Mouse (Mus musculus): ENCODE results near the gene Zfp46. TPM values are rescaled to one million over a fixed set of nuclear protein-coding genes. Genes with fewer than 3 reads are reported as not detected.

Gene Zfp46
- total and polyA plus RNA-seq, 2 experiments from 2014 or later: 31.0 to 73.1 TPM

GRCm38 (mm10) chr4:136283783-136284182 lies 700 bp upstream of the Zfp46 start:
- no peak overlapping the region for H3K4me3 ChIP-seq (ENCODE audit: low read depth, low read length)
- no peak for TF ChIP-seq CTCF (IDR thresholded peaks at IDR 0.05; ENCODE audit: low read depth)
- ATAC-seq (peak; percentile 50), DNase-seq (peak; percentile 76)
- H3K9me3 ChIP-seq (ENCODE audit: low read length): no peaks in the 10 kb centered on the region
- 0% methylated on average over 2 of the region's 2 CpGs for WGBS
- peak overlapping the region; percentile 99 for H3K27ac ChIP-seq (ENCODE audit: low read depth, low read length)
- H3K27me3 ChIP-seq (ENCODE audit: insufficient read depth, low read length): no peaks in the 10 kb centered on the region
- peak overlapping the region; percentile 74; the same call in 1 of the 2 replicates for H3K9ac ChIP-seq
- H3K4me2 ChIP-seq (ENCODE audit: low read depth): peak overlapping the region; percentile 67
- H3K4me1 ChIP-seq (ENCODE audit: insufficient read depth): peaks cover 24% of the 10 kb centered on the region
- peaks cover 14% of the 10 kb centered on the region; the same call in 1 of the 2 replicates for H3K36me3 ChIP-seq (ENCODE audit: insufficient read depth)

- peak; percentile 1; the same call in 1 of the 2 replicates for ATAC-seq
These were observed 408 bp downstream of the Zfp46 start for GRCm38 (mm10) chr4:136284891-136285290.

GRCm38 (mm10) chr4:136285348-136285810 lies 896 bp downstream of the Zfp46 start:
- ATAC-seq: peak; percentile 93
- Histone ChIP-seq H3K36me3 (ENCODE audit: insufficient read depth) (peaks cover 21% of the 10 kb centered on the region), H3K27ac (ENCODE audit: low read depth, low read length) (peak overlapping the region; percentile 99), H3K9ac (peak overlapping the region; percentile 74), H3K4me1 (ENCODE audit: insufficient read depth) (peaks cover 24% of the 10 kb centered on the region), H3K9me3 (ENCODE audit: low read length) (no peaks in the 10 kb centered on the region), H3K4me3 (ENCODE audit: low read depth, low read length) (peak overlapping the region; percentile 79), H3K27me3 (ENCODE audit: insufficient read depth, low read length) (no peaks in the 10 kb centered on the region), H3K4me2 (ENCODE audit: low read depth) (peak overlapping the region; percentile 67)
- 0% methylated on average over 25 of the region's 25 CpGs for WGBS
- DNase-seq: peak; percentile 95
- no peak for TF ChIP-seq CTCF (IDR thresholded peaks at IDR 0.05; ENCODE audit: low read depth)

More at GRCm38 (mm10) chr4:136284891-136285290, 408 bp downstream of the Zfp46 start:
- Histone ChIP-seq H3K4me3 (ENCODE audit: low read depth, low read length) (peak overlapping the region; percentile 79), H3K27ac (ENCODE audit: low read depth, low read length) (peak overlapping the region; percentile 99), H3K4me2 (ENCODE audit: low read depth) (peak overlapping the region; percentile 67), H3K4me1 (ENCODE audit: insufficient read depth) (peaks cover 24% of the 10 kb centered on the region), H3K9ac (peak overlapping the region; percentile 74), H3K36me3 (ENCODE audit: insufficient read depth) (peaks cover 16% of the 10 kb centered on the region; the same call in 1 of the 2 replicates), H3K9me3 (ENCODE audit: low read length) (no peaks in the 10 kb centered on the region), H3K27me3 (ENCODE audit: insufficient read depth, low read length) (no peaks in the 10 kb centered on the region)
- no peak for DNase-seq
- no peak for TF ChIP-seq CTCF (IDR thresholded peaks at IDR 0.05; ENCODE audit: low read depth)
- 10% methylated on average over 6 of the region's 6 CpGs for WGBS

- ATAC-seq: peak; percentile 82
- Histone ChIP-seq H3K4me3 (ENCODE audit: low read depth, low read length) (peak overlapping the region; percentile 79), H3K36me3 (ENCODE audit: insufficient read depth) (peaks cover 26% of the 10 kb centered on the region), H3K9ac (peak overlapping the region; percentile 74), H3K27me3 (ENCODE audit: insufficient read depth, low read length) (no peaks in the 10 kb centered on the region), H3K27ac (ENCODE audit: low read depth, low read length) (peak overlapping the region; percentile 99), H3K4me2 (ENCODE audit: low read depth) (peak overlapping the region; percentile 67), H3K9me3 (ENCODE audit: low read length) (no peaks in the 10 kb centered on the region), H3K4me1 (ENCODE audit: insufficient read depth) (peaks cover 24% of the 10 kb centered on the region)
- DNase-seq: peak; percentile 98
- TF ChIP-seq CTCF (IDR thresholded peaks at IDR 0.05; ENCODE audit: low read depth): no peak; the same call in 1 of the 2 replicates
- 4% methylated on average over 29 of the region's 29 CpGs for WGBS
These were observed 1.4 kb downstream of the Zfp46 start for GRCm38 (mm10) chr4:136285811-136286371.

GRCm38 (mm10) chr4:136289918-136290780 lies 5.7 kb downstream of the Zfp46 start:
- H3K9me3 ChIP-seq (ENCODE audit: low read length): no peaks in the 10 kb centered on the region
- H3K4me2 ChIP-seq (ENCODE audit: low read depth): no peak overlapping the region
- TF ChIP-seq CTCF (IDR thresholded peaks at IDR 0.05; ENCODE audit: low read depth): no peak
- DNase-seq (peak; percentile 35), ATAC-seq (no peak)
- 41% methylated on average over 66 of the region's 66 CpGs for WGBS
- no peak overlapping the region for H3K27ac ChIP-seq (ENCODE audit: low read depth, low read length)
- peaks cover 8% of the 10 kb centered on the region for H3K4me1 ChIP-seq (ENCODE audit: insufficient read depth)
- H3K4me3 ChIP-seq (ENCODE audit: low read depth, low read length): no peak overlapping the region
- H3K27me3 ChIP-seq (ENCODE audit: insufficient read depth, low read length): no peaks in the 10 kb centered on the region
- peaks cover 61% of the 10 kb centered on the region for H3K36me3 ChIP-seq (ENCODE audit: insufficient read depth)
- H3K9ac ChIP-seq: no peak overlapping the region

GRCm38 (mm10) chr4:136290781-136291595 lies 6.5 kb downstream of the Zfp46 start:
- H3K27ac ChIP-seq (ENCODE audit: low read depth, low read length): no peak overlapping the region
- H3K9ac ChIP-seq: peak overlapping the region; percentile 28; the same call in 1 of the 2 replicates
- no peaks in the 10 kb centered on the region for H3K27me3 ChIP-seq (ENCODE audit: insufficient read depth, low read length)
- H3K4me1 ChIP-seq (ENCODE audit: insufficient read depth): peaks cover 8% of the 10 kb centered on the region
- no peaks in the 10 kb centered on the region for H3K9me3 ChIP-seq (ENCODE audit: low read length)
- DNase-seq (peak; percentile 33), ATAC-seq (no peak)
- no peak overlapping the region for H3K4me2 ChIP-seq (ENCODE audit: low read depth)
- TF ChIP-seq CTCF (IDR thresholded peaks at IDR 0.05; ENCODE audit: low read depth): no peak
- H3K36me3 ChIP-seq (ENCODE audit: insufficient read depth): peaks cover 65% of the 10 kb centered on the region
- H3K4me3 ChIP-seq (ENCODE audit: low read depth, low read length): no peak overlapping the region
- WGBS: 38% methylated on average over 39 of the region's 39 CpGs
